Mouse (Mus musculus): ENCODE data around the gene Gm43518. TPM values are rescaled to one million over a fixed set of nuclear protein-coding genes. Genes with fewer than 3 reads are reported as not detected.
A peak's percentile ranks its signal among the peaks of the same experiment; 100 is the strongest.

Gm43518 gene
- polyA plus RNA-seq, 1 experiment from 2014 or later = 7.6 TPM

- Histone ChIP-seq H3K36me3 (replicated peaks) (no peaks in the 10 kb centered on the region), H3K27ac (no peak overlapping the region), H3K9ac (no peak overlapping the region), H3K9me3 (no peaks in the 10 kb centered on the region), H3K4me3 (no peak overlapping the region), H3K27me3 (replicated peaks) (no peaks in the 10 kb centered on the region), H3K4me1 (peaks cover 20% of the 10 kb centered on the region), H3K4me2 (no peak overlapping the region)
- no peak for ATAC-seq (replicated peaks)
- WGBS = 76% methylated on average over 11 of the region's 11 CpGs
Observed at GRCm38 (mm10) chr5:123904059-123904672, 23.1 kb upstream of the Gm43518 start.

- no peak for ATAC-seq (replicated peaks)
- Histone ChIP-seq H3K9ac (peak overlapping the region; percentile 15), H3K4me1 (peaks cover 29% of the 10 kb centered on the region)
Observed at GRCm38 (mm10) chr5:123906146-123906975, 20.9 kb upstream of the Gm43518 start.

GRCm38 (mm10) chr5:123906976-123907630 is 20.1 kb upstream of the Gm43518 start, which contains the start of gene Denr:
Gene Denr (plus strand): TSS chr5:123907175.
- Histone ChIP-seq H3K36me3 (replicated peaks) (peaks cover 9% of the 10 kb centered on the region; the same call in 1 of the 2 replicates), H3K27me3 (replicated peaks) (no peaks in the 10 kb centered on the region), H3K9ac (peak within 1 kb of the TSS; percentile 98), H3K4me2 (peak within 1 kb of the TSS; percentile 88), H3K4me3 (peak within 1 kb of the TSS; percentile 89), H3K27ac (peak within 1 kb of the TSS; percentile 86), H3K4me1 (peaks cover 29% of the 10 kb centered on the region), H3K9me3 (no peaks in the 10 kb centered on the region)
- WGBS = under 1% methylated on average over 54 of the region's 61 CpGs
- ATAC-seq (replicated peaks) = peak; percentile 94

More at GRCm38 (mm10) chr5:123906146-123906975, 20.9 kb upstream of the Gm43518 start:
- peak overlapping the region; percentile 88 for H3K4me2 ChIP-seq
- peak overlapping the region; percentile 39; the same call in 1 of the 2 replicates for H3K27ac ChIP-seq
- 69% methylated on average over 17 of the region's 17 CpGs for WGBS
- H3K27me3 ChIP-seq (replicated peaks) = no peaks in the 10 kb centered on the region
- no peaks in the 10 kb centered on the region for H3K9me3 ChIP-seq
- peak overlapping the region; percentile 89 for H3K4me3 ChIP-seq
- peaks cover 9% of the 10 kb centered on the region; the same call in 1 of the 2 replicates for H3K36me3 ChIP-seq (replicated peaks)

DNA sequence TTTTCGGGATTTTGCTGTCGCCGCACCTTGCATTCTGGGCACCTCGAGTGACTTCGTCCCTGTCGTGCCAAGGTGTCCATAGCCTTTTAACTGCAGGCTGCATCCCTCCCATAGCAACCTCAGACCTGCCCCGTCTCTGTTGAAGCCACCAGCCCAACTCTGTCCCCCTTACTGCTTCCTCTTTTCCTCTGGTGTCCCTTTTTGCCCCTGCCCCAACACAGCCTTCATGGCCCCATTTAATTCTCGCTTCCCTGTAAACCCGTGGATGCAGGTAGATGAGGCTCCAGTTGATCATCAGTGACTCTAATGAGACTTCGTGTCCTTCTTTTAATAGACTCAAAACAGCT is 19.6 kb upstream of the Gm43518 start:
- H3K9me3 ChIP-seq = no peaks in the 10 kb centered on the region
- H3K4me3 ChIP-seq = peak overlapping the region; percentile 89
- peaks cover 29% of the 10 kb centered on the region for H3K4me1 ChIP-seq
- no peaks in the 10 kb centered on the region for H3K27me3 ChIP-seq (replicated peaks)
- H3K4me2 ChIP-seq = peak overlapping the region; percentile 88
- ATAC-seq (replicated peaks) = no peak; the same call in 1 of the 2 replicates
- peaks cover 9% of the 10 kb centered on the region; the same call in 1 of the 2 replicates for H3K36me3 ChIP-seq (replicated peaks)
- peak overlapping the region; percentile 98 for H3K9ac ChIP-seq
- peak overlapping the region; percentile 86 for H3K27ac ChIP-seq
- WGBS = 5% methylated on average over 10 of the region's 10 CpGs

GRCm38 (mm10) chr5:123914852-123915251 is 12.4 kb upstream of the Gm43518 start:
- Histone ChIP-seq H3K27me3 (replicated peaks) (no peaks in the 10 kb centered on the region), H3K27ac (no peak overlapping the region), H3K9ac (no peak overlapping the region), H3K4me2 (no peak overlapping the region), H3K4me1 (0 out of 2 replicates have a peak, but pooled peaks cover 5% of the 10 kb centered on the region), H3K9me3 (no peaks in the 10 kb centered on the region), H3K4me3 (no peak overlapping the region), H3K36me3 (replicated peaks) (peaks cover 29% of the 10 kb centered on the region)
- ATAC-seq (replicated peaks) = no peak
- WGBS = 89% methylated on average over 3 of the region's 3 CpGs

DNA sequence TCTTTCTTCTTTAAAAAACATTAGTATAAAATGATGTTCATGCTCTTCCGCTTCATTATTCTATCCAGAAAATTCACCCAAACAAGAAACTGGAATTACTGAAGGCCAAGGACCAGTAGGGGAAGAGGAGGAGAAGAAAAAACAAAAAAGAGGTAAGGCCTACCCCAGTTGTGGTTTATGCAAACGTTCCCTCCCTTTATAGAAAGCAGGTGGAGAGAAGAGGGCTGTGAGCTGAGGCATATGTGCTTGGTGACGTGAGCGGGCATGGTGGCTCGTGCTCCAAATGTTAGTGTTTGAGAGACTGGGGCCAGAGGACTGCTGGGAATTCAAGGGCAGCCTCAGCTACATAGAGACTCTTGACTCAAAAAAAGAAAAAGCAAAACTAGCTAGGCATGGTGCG is 5.1 kb upstream of the Gm43518 start:
- Histone ChIP-seq H3K9me3 (no peaks in the 10 kb centered on the region), H3K4me2 (no peak overlapping the region), H3K9ac (no peak overlapping the region), H3K4me3 (no peak overlapping the region), H3K36me3 (replicated peaks) (peaks cover 78% of the 10 kb centered on the region), H3K27ac (no peak overlapping the region), H3K4me1 (no peaks in the 10 kb centered on the region), H3K27me3 (replicated peaks) (no peaks in the 10 kb centered on the region)
- no peak for ATAC-seq (replicated peaks)
- 94% methylated on average over 6 of the region's 6 CpGs for WGBS

GRCm38 (mm10) chr5:123930508-123930989 is 3.3 kb downstream of the Gm43518 start, which contains the start of gene Ccdc62:
Gene Ccdc62 (plus strand): TSS chr5:123930679.
- Histone ChIP-seq H3K4me1 (peaks cover 8% of the 10 kb centered on the region; the same call in 1 of the 2 replicates), H3K27ac (peak within 1 kb of the TSS; percentile 91), H3K36me3 (replicated peaks) (peaks cover 23% of the 10 kb centered on the region), H3K9me3 (no peaks in the 10 kb centered on the region), H3K9ac (peak within 1 kb of the TSS; percentile 70), H3K4me2 (peak within 1 kb of the TSS; percentile 67), H3K27me3 (replicated peaks) (no peaks in the 10 kb centered on the region), H3K4me3 (peak within 1 kb of the TSS; percentile 50)
- WGBS = under 1% methylated on average over 56 of the region's 56 CpGs
- peak; percentile 98 for ATAC-seq (replicated peaks)

DNA sequence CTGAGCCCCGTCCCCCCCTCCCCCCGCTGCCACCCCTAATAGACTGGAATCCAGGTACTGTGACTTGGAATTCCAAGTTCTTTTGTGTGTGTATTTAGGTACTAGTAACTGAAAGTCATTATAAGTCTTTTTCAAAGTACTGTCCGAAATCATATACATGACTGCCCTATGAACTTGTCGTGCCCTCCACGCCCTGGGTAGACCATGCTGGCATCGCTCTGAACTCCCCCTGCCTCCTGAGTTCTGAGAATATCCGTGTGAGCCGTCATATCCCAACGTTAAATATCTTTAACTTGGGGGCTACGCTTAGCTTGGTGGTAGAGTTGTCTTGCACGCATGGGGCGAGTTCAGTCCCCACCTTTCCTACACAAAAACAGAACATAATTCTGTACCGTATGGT is 3.9 kb downstream of the Gm43518 start:
- ATAC-seq (replicated peaks) = peak; percentile 25; the same call in 1 of the 2 replicates
- peak overlapping the region; percentile 91 for H3K27ac ChIP-seq
- WGBS = 52% methylated on average over 13 of the region's 13 CpGs
- H3K4me1 ChIP-seq = peaks cover 8% of the 10 kb centered on the region; the same call in 1 of the 2 replicates
- peak overlapping the region; percentile 67 for H3K4me2 ChIP-seq
- no peaks in the 10 kb centered on the region for H3K27me3 ChIP-seq (replicated peaks)
- no peaks in the 10 kb centered on the region for H3K9me3 ChIP-seq
- peaks cover 17% of the 10 kb centered on the region for H3K36me3 ChIP-seq (replicated peaks)
- H3K9ac ChIP-seq = peak overlapping the region; percentile 70
- peak overlapping the region; percentile 50 for H3K4me3 ChIP-seq

DNA sequence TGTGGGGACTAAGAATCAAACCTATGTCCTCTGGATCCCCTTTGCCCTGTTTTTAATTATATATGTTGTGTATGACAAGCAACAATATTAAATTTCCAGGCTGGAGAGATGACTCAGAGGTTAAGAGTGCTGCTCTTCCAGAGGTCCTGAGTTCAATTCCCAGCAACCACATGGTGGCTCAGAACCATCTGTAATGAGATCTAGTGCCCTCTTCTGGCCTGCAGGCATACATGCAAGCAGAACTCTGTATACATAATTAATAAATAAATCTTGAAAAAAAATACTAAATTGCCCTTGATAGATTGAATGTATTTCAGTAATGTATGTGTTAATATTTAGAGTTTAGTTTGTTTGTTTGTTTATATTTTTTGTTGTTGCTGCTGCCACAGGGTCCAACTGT is 5.7 kb downstream of the Gm43518 start:
- no peak for ATAC-seq (replicated peaks)
- peaks cover 8% of the 10 kb centered on the region; the same call in 1 of the 2 replicates for H3K4me1 ChIP-seq
- no peak overlapping the region for H3K27ac ChIP-seq
- no peaks in the 10 kb centered on the region for H3K27me3 ChIP-seq (replicated peaks)
- no peak overlapping the region for H3K9ac ChIP-seq
- H3K36me3 ChIP-seq (replicated peaks) = peaks cover 1% of the 10 kb centered on the region; the same call in 1 of the 2 replicates
- no peak overlapping the region for H3K4me2 ChIP-seq
- H3K4me3 ChIP-seq = no peak overlapping the region
- H3K9me3 ChIP-seq = no peaks in the 10 kb centered on the region

GRCm38 (mm10) chr5:123933556-123933955 is 6.3 kb downstream of the Gm43518 start:
- Histone ChIP-seq H3K4me3 (no peak overlapping the region), H3K36me3 (replicated peaks) (no peaks in the 10 kb centered on the region), H3K27me3 (replicated peaks) (no peaks in the 10 kb centered on the region), H3K27ac (no peak overlapping the region), H3K9ac (no peak overlapping the region), H3K4me2 (no peak overlapping the region), H3K9me3 (no peaks in the 10 kb centered on the region), H3K4me1 (peaks cover 8% of the 10 kb centered on the region; the same call in 1 of the 2 replicates)
- 88% methylated on average over 12 of the region's 12 CpGs for WGBS
- ATAC-seq (replicated peaks) = no peak

- WGBS = 34% methylated on average over 18 of the region's 18 CpGs
- H3K9ac ChIP-seq = no peak overlapping the region
Observed at GRCm38 (mm10) chr5:123933957-123934591, 6.9 kb downstream of the Gm43518 start.

More at GRCm38 (mm10) chr5:123933957-123934591, 6.9 kb downstream of the Gm43518 start:
- Histone ChIP-seq H3K4me2 (no peak overlapping the region), H3K4me3 (no peak overlapping the region), H3K9me3 (no peaks in the 10 kb centered on the region), H3K27ac (no peak overlapping the region), H3K27me3 (replicated peaks) (no peaks in the 10 kb centered on the region), H3K36me3 (replicated peaks) (no peaks in the 10 kb centered on the region), H3K4me1 (peaks cover 8% of the 10 kb centered on the region; the same call in 1 of the 2 replicates)
- ATAC-seq (replicated peaks) = no peak

All from midbrain, embryonic 15.5 days (tissue).